ENCODE assay signal across 8 mouse cellular contexts in the genomic region with DNA sequence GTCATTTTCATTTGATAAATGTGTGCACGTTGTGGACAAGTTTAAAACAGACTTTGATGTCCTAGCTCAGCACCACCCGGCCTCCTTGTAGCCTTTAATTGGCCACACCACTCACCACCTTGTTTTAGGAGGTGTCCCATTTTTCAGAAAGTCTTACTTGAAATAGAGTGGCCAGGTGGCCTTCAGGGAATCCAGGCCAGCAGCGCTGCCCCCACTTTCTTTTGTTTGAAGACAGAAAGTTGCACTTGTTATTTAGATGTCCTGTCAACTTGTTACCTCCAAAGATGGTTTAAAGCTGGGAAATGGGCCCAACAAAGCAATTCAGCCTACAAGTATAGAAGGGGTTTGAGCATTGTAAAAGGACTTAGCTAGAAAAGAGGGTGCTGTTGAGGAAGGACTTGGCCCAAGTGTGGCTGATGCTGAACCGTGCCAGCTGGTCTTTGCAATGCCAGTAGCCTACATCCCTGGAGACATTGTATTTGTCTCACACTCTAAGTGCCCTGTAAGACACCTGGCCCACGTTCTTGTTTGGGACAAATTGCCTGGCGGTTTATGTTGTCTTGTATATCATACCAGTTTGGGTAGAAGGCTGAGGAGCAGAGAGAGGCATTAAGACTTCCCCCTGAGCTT. TPM values are rescaled to one million over a fixed set of nuclear protein-coding genes. Genes with fewer than 3 reads are reported as not detected.
DNase-seq lines count a peak whose midpoint lies in the region; ATAC-seq and TF ChIP-seq lines count a peak whose summit lies in the region.

No protein-coding gene starts in this region.

- no peak for TF ChIP-seq CTCF in intestine, postnatal 0 days (IDR thresholded peaks at IDR 0.05; ENCODE audit: low read depth)
- TF ChIP-seq CTCF in olfactory bulb, adult 2 months (IDR thresholded peaks at IDR 0.05; ENCODE audit: insufficient read depth, low read depth, low read length), result no peak

- H3K4me3 ChIP-seq in lung, embryonic 15.5 days, result peak overlapping the region; percentile 79
- H3K4me3 ChIP-seq in embryonic facial prominence, embryonic 14.5 days (ENCODE audit: low read depth, low read length), result peak overlapping the region; percentile 79
- H3K4me3 ChIP-seq in intestine, postnatal 0 days (ENCODE audit: low read depth, low read length), result peak overlapping the region; percentile 72
- H3K4me3 ChIP-seq in olfactory bulb, adult 2 months (ENCODE audit: insufficient read depth, low read depth, low read length), result 0 out of 2 replicates have a peak overlapping the region, but pooled peaks have one; percentile 1

- no peak for DNase-seq in lung, adult 18-20 months
- no peak for DNase-seq in embryonic facial prominence, embryonic 14.5 days (ENCODE audit: low spot score)
- DNase-seq in ovary, adult 18-20 months (ENCODE audit: low spot score), result no peak
- no peak for DNase-seq in gastrocnemius, postnatal 10 days

- peak overlapping the region; percentile 98 for H3K27ac ChIP-seq in lung, embryonic 15.5 days
- peak overlapping the region; percentile 98 for H3K27ac ChIP-seq in embryonic facial prominence, embryonic 14.5 days (replicated peaks; ENCODE audit: low read depth, low read length)
- peak overlapping the region; percentile 99; the same call in 1 of the 2 replicates for H3K27ac ChIP-seq in intestine, postnatal 0 days (ENCODE audit: low read depth, low read length)
- no peak overlapping the region for H3K27ac ChIP-seq in olfactory bulb, adult 2 months (ENCODE audit: insufficient read depth, low read depth, low read length)

- H3K4me2 ChIP-seq in lung, embryonic 15.5 days, result peak overlapping the region; percentile 64
- peak overlapping the region; percentile 82 for H3K4me2 ChIP-seq in embryonic facial prominence, embryonic 14.5 days (ENCODE audit: low read depth, low read length)
- peak overlapping the region; percentile 78 for H3K4me2 ChIP-seq in intestine, postnatal 0 days (replicated peaks; ENCODE audit: low read depth)

- peaks cover 3% of the 10 kb centered on the region; the same call in 1 of the 2 replicates for H3K36me3 ChIP-seq in lung, embryonic 15.5 days
- H3K36me3 ChIP-seq in embryonic facial prominence, embryonic 14.5 days (ENCODE audit: control insufficient read depth, insufficient read depth, low read length), result 0 out of 2 replicates have a peak, but pooled peaks cover 5% of the 10 kb centered on the region
- no peaks in the 10 kb centered on the region for H3K36me3 ChIP-seq in intestine, postnatal 0 days (ENCODE audit: control insufficient read depth, insufficient read depth)

- no peaks in the 10 kb centered on the region for H3K27me3 ChIP-seq in lung, embryonic 15.5 days
- no peaks in the 10 kb centered on the region for H3K27me3 ChIP-seq in embryonic facial prominence, embryonic 14.5 days (replicated peaks; ENCODE audit: control insufficient read depth, insufficient read depth, low read length)
- no peaks in the 10 kb centered on the region for H3K27me3 ChIP-seq in intestine, postnatal 0 days (replicated peaks; ENCODE audit: control insufficient read depth, insufficient read depth, low read length)

- ATAC-seq in lung, embryonic 15.5 days (ENCODE audit: borderline replicate concordance, extremely low read depth, low FRiP score, low TSS enrichment), result no peak
- no peak for ATAC-seq in embryonic facial prominence, embryonic 14.5 days (ENCODE audit: low read depth)
- no peak for ATAC-seq in intestine, postnatal 0 days
- no peak for ATAC-seq in monocyte, adult 5-6 weeks (replicated peaks; ENCODE audit: insufficient number of reproducible peaks, low FRiP score, low TSS enrichment, poor library complexity, severe bottlenecking)

- peak overlapping the region; percentile 81 for H3K9ac ChIP-seq in lung, embryonic 15.5 days
- peak overlapping the region; percentile 90 for H3K9ac ChIP-seq in embryonic facial prominence, embryonic 14.5 days (ENCODE audit: low read depth, low read length)
- H3K9ac ChIP-seq in intestine, postnatal 0 days (ENCODE audit: low read depth, low read length), result 0 out of 2 replicates have a peak overlapping the region, but pooled peaks have one; percentile 90

- peaks cover 16% of the 10 kb centered on the region for H3K4me1 ChIP-seq in lung, embryonic 15.5 days
- peaks cover 8% of the 10 kb centered on the region for H3K4me1 ChIP-seq in embryonic facial prominence, embryonic 14.5 days (ENCODE audit: control insufficient read depth, insufficient read depth, low read length)
- H3K4me1 ChIP-seq in intestine, postnatal 0 days (replicated peaks; ENCODE audit: control insufficient read depth, insufficient read depth, low read length), result no peaks in the 10 kb centered on the region
- H3K4me1 ChIP-seq in olfactory bulb, adult 2 months (ENCODE audit: control insufficient read depth, insufficient read depth, low read length), result 0 out of 2 replicates have a peak, but pooled peaks cover 2% of the 10 kb centered on the region

- TF ChIP-seq POLR2A in olfactory bulb, adult 2 months (IDR thresholded peaks at IDR 0.05; ENCODE audit: insufficient read depth, low read depth, low read length), result no peak

- 24% methylated on average over 6 of the region's 6 CpGs for WGBS in lung, embryonic 15.5 days
- 26% methylated on average over 6 of the region's 6 CpGs for WGBS in embryonic facial prominence, embryonic 14.5 days
- 17% methylated on average over 6 of the region's 6 CpGs for WGBS in intestine, postnatal 0 days
- WGBS in olfactory bulb, adult 2 months, result 16% methylated on average over 6 of the region's 6 CpGs

- H3K9me3 ChIP-seq in lung, embryonic 15.5 days, result no peaks in the 10 kb centered on the region
- no peaks in the 10 kb centered on the region for H3K9me3 ChIP-seq in embryonic facial prominence, embryonic 14.5 days (ENCODE audit: control insufficient read depth, low read length)
- no peaks in the 10 kb centered on the region for H3K9me3 ChIP-seq in intestine, postnatal 0 days (ENCODE audit: control insufficient read depth)

RNA-seq across cellular contexts. Expression of gene Ccm2, which starts 1.1 kb away (rescaled TPM):
- 87.8 and 92.9 TPM in 2 replicates for polyA plus RNA-seq in lung, embryonic 15.5 days (2015; fragmentation: Nextera tagmentation; extraction: Ambion mirVana)
- polyA plus RNA-seq in embryonic facial prominence, embryonic 14.5 days (2014; fragmentation: Nextera tagmentation; extraction: Ambion mirVana), result 93.5 and 93.7 TPM in 2 replicates
- 37.2 and 39.6 TPM in 2 replicates for polyA plus RNA-seq in intestine, postnatal 0 days (2015; fragmentation: Nextera tagmentation; extraction: Ambion mirVana)
- polyA plus RNA-seq in olfactory bulb, adult 2 months (2012; ENCODE audit: insufficient read depth, insufficient read length, low replicate concordance, missing spikeins), result not detected in 2 replicates
- total RNA-seq in monocyte, adult 5-6 weeks (2017), result 148 to 199 TPM (median 172 TPM) in 3 replicates
- total RNA-seq in gastrocnemius, postnatal 10 days (2021), result 10 to 100 TPM; 25.9 to 28.1 TPM

RNA-seq across cellular contexts. Expression of gene Myo1g, which starts 27.0 kb away (rescaled TPM):
- 2.9 and 4.1 TPM in 2 replicates for polyA plus RNA-seq in lung, embryonic 15.5 days (2015; fragmentation: Nextera tagmentation; extraction: Ambion mirVana)
- polyA plus RNA-seq in embryonic facial prominence, embryonic 14.5 days (2014; fragmentation: Nextera tagmentation; extraction: Ambion mirVana), result 2.1 and 2.4 TPM in 2 replicates
- polyA plus RNA-seq in intestine, postnatal 0 days (2015; fragmentation: Nextera tagmentation; extraction: Ambion mirVana), result 0.87 and 0.95 TPM in 2 replicates
- not detected in 2 replicates for polyA plus RNA-seq in olfactory bulb, adult 2 months (2012; ENCODE audit: insufficient read depth, insufficient read length, low replicate concordance, missing spikeins)
- total RNA-seq in monocyte, adult 5-6 weeks (2017), result 572 to 636 TPM (median 611 TPM) in 3 replicates
- total RNA-seq in gastrocnemius, postnatal 10 days (2021), result 1 to 10 TPM; 1.6 to 2.5 TPM

RNA-seq across cellular contexts. Expression of gene Nacad, which starts 58.0 kb away (rescaled TPM):
- 2.1 and 2.4 TPM in 2 replicates for polyA plus RNA-seq in lung, embryonic 15.5 days (2015; fragmentation: Nextera tagmentation; extraction: Ambion mirVana)
- 7.0 and 8.5 TPM in 2 replicates for polyA plus RNA-seq in embryonic facial prominence, embryonic 14.5 days (2014; fragmentation: Nextera tagmentation; extraction: Ambion mirVana)
- 4.0 and 4.8 TPM in 2 replicates for polyA plus RNA-seq in intestine, postnatal 0 days (2015; fragmentation: Nextera tagmentation; extraction: Ambion mirVana)
- not detected in 2 replicates for polyA plus RNA-seq in olfactory bulb, adult 2 months (2012; ENCODE audit: insufficient read depth, insufficient read length, low replicate concordance, missing spikeins)
- 0.78 to 2.7 TPM (median 0.85 TPM) in 3 replicates for total RNA-seq in monocyte, adult 5-6 weeks (2017)
- under 1 TPM; 0.45 to 0.65 TPM for total RNA-seq in gastrocnemius, postnatal 10 days (2021)

Comparison
In these comparisons a context has a peak if more than half of its experiments do, and no peak if none do; other contexts are left out.
1. H3K4me3 ChIP-seq: peak in every context shown above with its lines; median percentile 79 in lung, embryonic 15.5 days; 79 in embryonic facial prominence, embryonic 14.5 days; 72 in intestine, postnatal 0 days; 1 in olfactory bulb, adult 2 months.